Mouse (Mus musculus): ENCODE data around the gene Ankrd17. TPM values are rescaled to one million over a fixed set of nuclear protein-coding genes. Genes with fewer than 3 reads are reported as not detected.

Ankrd17 gene
- polyA plus RNA-seq, 1 experiment from 2014 or later = 27.7 TPM

GRCm38 (mm10) chr5:90339953-90340343, 26.4 kb downstream of the Ankrd17 start:
- H3K4me3 ChIP-seq (ENCODE audit: low read depth, low read length) = no peak overlapping the region
- no peak overlapping the region for H3K9ac ChIP-seq (ENCODE audit: low read length)

DNA sequence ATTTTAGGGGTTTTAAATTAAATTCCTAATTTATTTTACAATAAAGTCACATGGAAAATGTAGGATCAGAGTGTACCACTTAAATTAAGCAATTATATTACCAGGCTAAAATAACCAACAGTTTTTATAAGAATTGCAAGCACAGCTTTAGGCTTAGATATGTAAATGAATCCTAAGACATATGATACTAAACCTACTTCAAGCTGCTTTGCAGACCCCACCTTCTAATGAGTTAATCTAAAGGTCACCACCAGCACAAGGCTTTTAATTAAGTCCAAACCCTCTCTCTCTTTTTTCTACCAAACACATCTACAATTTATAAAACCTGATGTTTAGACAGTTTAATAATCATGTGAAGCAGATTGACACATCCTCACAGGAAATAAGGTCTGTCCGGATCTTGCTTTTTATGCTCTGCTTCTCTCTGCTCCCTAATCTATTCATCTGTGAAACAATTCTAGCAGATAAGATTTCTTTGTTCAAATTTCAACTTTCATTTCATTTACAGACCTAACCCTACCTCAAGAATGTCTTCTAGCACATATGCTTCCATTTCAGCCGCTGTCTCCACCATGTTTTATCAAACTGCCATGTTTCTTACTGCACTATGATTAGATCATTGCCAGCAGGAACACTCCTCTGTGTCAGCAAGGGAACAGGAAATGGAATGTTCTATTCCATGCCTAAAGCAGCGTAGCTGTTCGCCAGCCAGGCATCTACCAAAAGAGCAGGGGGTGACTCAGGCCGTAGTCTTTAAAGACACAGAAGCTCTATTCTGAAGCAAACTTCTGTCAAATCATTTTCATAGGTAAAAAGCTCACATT, 27.0 kb downstream of the Ankrd17 start:
- peak overlapping the region; percentile 44 for H3K27ac ChIP-seq (ENCODE audit: low read depth, low read length)
- H3K9ac ChIP-seq (ENCODE audit: low read length) = peak overlapping the region; percentile 20; the same call in 1 of the 2 replicates
- H3K27me3 ChIP-seq (ENCODE audit: control insufficient read depth, insufficient read depth, low read length) = no peaks in the 10 kb centered on the region
- no peaks in the 10 kb centered on the region for H3K36me3 ChIP-seq (ENCODE audit: control insufficient read depth, insufficient read depth, low read length)
- H3K9me3 ChIP-seq (ENCODE audit: control insufficient read depth, low read length) = no peaks in the 10 kb centered on the region
- H3K4me3 ChIP-seq (ENCODE audit: low read depth, low read length) = peak overlapping the region; percentile 20
- DNase-seq (ENCODE audit: low spot score, missing footprints) (peak; percentile 90), ATAC-seq (ENCODE audit: low FRiP score) (peak; percentile 86)
- H3K4me1 ChIP-seq (ENCODE audit: control insufficient read depth, insufficient read depth, low read length) = peaks cover 19% of the 10 kb centered on the region
- H3K4me2 ChIP-seq = peak overlapping the region; percentile 40
- WGBS = 24% methylated on average over 5 of the region's 5 CpGs

More at GRCm38 (mm10) chr5:90339953-90340343, 26.4 kb downstream of the Ankrd17 start:
- Histone ChIP-seq H3K4me2 (peak overlapping the region; percentile 40; the same call in 1 of the 2 replicates), H3K27me3 (ENCODE audit: control insufficient read depth, insufficient read depth, low read length) (no peaks in the 10 kb centered on the region), H3K36me3 (ENCODE audit: control insufficient read depth, insufficient read depth, low read length) (no peaks in the 10 kb centered on the region), H3K27ac (ENCODE audit: low read depth, low read length) (no peak overlapping the region), H3K9me3 (ENCODE audit: control insufficient read depth, low read length) (no peaks in the 10 kb centered on the region), H3K4me1 (ENCODE audit: control insufficient read depth, insufficient read depth, low read length) (peaks cover 19% of the 10 kb centered on the region)
- DNase-seq (ENCODE audit: low spot score, missing footprints) = no peak
- 98% methylated on average over 1 of the region's 1 CpGs for WGBS
- ATAC-seq (ENCODE audit: low FRiP score) = no peak

DNA sequence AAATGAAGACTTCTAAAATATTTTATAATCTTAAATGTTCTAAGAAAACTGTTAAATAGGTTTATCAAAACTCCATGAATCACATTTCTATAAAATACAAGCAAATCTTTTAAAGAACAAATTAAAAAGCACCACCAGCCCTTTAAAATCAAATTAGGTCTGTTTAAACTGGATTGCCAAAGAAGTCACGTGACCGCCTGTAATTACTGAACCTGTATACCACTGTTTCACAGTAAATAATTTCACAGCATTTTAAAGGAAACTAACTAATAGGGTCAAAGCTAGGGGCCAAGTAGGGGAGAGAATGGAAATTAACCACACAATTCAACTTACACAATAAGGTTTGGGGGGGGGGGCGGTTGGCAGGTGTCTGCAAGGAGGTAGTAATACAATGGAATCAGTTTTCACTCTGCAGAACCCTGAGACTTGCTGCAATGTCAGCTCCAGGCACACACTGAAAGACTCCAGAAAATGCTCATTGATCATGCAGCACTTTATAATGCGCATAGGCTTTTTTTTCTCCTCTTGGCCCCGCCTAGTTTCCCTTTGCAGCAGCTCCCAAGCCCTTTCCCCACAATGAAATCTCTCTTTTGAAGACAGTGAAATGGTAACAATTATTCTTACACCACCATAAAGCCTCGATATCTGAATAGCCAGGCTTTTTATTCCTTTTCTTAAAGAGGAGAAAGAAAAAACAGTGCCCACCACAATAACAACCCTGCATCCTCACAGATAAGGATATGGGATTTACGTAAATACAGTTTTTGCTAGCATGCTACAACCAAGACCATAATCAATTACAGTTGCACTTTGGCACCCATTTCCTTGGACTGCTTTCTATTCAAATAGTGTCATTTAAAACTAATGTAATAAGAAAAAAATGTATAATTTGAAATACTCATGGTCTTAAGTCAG, 27.9 kb downstream of the Ankrd17 start:
- 43% methylated on average over 7 of the region's 7 CpGs for WGBS
- Histone ChIP-seq H3K27me3 (ENCODE audit: control insufficient read depth, insufficient read depth, low read length) (no peaks in the 10 kb centered on the region), H3K9me3 (ENCODE audit: control insufficient read depth, low read length) (no peaks in the 10 kb centered on the region), H3K36me3 (ENCODE audit: control insufficient read depth, insufficient read depth, low read length) (no peaks in the 10 kb centered on the region), H3K9ac (ENCODE audit: low read length) (no peak overlapping the region), H3K4me2 (peak overlapping the region; percentile 30; the same call in 1 of the 2 replicates), H3K27ac (ENCODE audit: low read depth, low read length) (no peak overlapping the region; the same call in 1 of the 2 replicates), H3K4me1 (ENCODE audit: control insufficient read depth, insufficient read depth, low read length) (peaks cover 19% of the 10 kb centered on the region), H3K4me3 (ENCODE audit: low read depth, low read length) (no peak overlapping the region)
- DNase-seq (ENCODE audit: low spot score, missing footprints) (peak; percentile 87), ATAC-seq (ENCODE audit: low FRiP score) (peak; percentile 81)

DNA sequence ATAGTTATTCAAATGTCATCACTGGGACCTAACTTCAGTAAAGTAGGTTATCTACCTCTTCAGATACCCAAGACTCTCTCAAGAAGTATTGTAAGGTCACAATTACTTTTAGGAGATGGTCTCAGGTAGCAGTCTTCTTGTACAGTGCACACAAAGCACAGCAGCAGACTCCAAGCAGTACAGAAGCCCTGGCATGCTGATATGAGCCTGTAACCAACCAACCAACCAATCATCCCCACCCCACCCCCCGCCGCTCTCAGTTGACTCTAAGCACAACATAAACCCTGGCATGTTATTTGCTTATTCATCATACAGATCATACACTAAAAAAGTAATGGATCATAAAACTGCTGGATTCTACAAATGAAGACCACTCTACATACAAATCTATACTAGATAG, 33.9 kb downstream of the Ankrd17 start:
- H3K4me1 ChIP-seq (ENCODE audit: control insufficient read depth, insufficient read depth, low read length) = no peaks in the 10 kb centered on the region
- no peak overlapping the region for H3K4me2 ChIP-seq
- H3K36me3 ChIP-seq (ENCODE audit: control insufficient read depth, insufficient read depth, low read length) = no peaks in the 10 kb centered on the region
- H3K9me3 ChIP-seq (ENCODE audit: control insufficient read depth, low read length) = no peaks in the 10 kb centered on the region
- H3K27me3 ChIP-seq (ENCODE audit: control insufficient read depth, insufficient read depth, low read length) = no peaks in the 10 kb centered on the region
- ATAC-seq (ENCODE audit: low FRiP score) (no peak), DNase-seq (ENCODE audit: low spot score, missing footprints) (no peak)
- no peak overlapping the region for H3K27ac ChIP-seq (ENCODE audit: low read depth, low read length)
- H3K9ac ChIP-seq (ENCODE audit: low read length) = no peak overlapping the region
- 100% methylated on average over 2 of the region's 2 CpGs for WGBS
- no peak overlapping the region for H3K4me3 ChIP-seq (ENCODE audit: low read depth, low read length)

DNA sequence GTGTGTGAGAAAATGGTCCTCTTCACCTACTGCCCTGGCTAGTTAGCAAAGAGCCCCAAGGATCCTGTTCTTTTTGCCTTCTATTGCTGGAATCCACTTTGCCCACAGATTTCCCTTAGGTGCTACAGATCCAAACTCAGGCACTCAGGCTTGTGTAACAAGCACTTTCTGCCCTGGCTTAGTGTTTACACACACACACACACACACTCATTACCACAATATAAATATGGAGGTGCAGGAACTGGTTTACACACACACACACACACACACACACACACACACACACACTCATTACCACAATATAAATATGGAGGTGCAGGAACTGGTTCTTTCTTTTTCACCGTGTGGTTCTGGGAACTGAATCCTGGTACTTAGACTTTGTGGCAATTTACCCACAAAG, 35.3 kb downstream of the Ankrd17 start:
- no peak overlapping the region for H3K4me2 ChIP-seq
- H3K4me3 ChIP-seq (ENCODE audit: low read depth, low read length) = no peak overlapping the region
- no peak for DNase-seq (ENCODE audit: low spot score, missing footprints)
- H3K4me1 ChIP-seq (ENCODE audit: control insufficient read depth, insufficient read depth, low read length) = no peaks in the 10 kb centered on the region
- H3K27me3 ChIP-seq (ENCODE audit: control insufficient read depth, insufficient read depth, low read length) = no peaks in the 10 kb centered on the region
- H3K27ac ChIP-seq (ENCODE audit: low read depth, low read length) = no peak overlapping the region
- no peak for ATAC-seq (ENCODE audit: low FRiP score)
- 93% methylated on average over 1 of the region's 1 CpGs for WGBS
- H3K36me3 ChIP-seq (ENCODE audit: control insufficient read depth, insufficient read depth, low read length) = no peaks in the 10 kb centered on the region
- H3K9ac ChIP-seq (ENCODE audit: low read length) = no peak overlapping the region
- no peaks in the 10 kb centered on the region for H3K9me3 ChIP-seq (ENCODE audit: control insufficient read depth, low read length)

- H3K4me1 ChIP-seq (ENCODE audit: control insufficient read depth, insufficient read depth, low read length) = peaks cover 2% of the 10 kb centered on the region; the same call in 1 of the 2 replicates
- H3K27ac ChIP-seq (ENCODE audit: low read depth, low read length) = no peak overlapping the region
- H3K4me2 ChIP-seq = no peak overlapping the region
- 93% methylated on average over 11 of the region's 11 CpGs for WGBS
- DNase-seq (ENCODE audit: low spot score, missing footprints) (no peak), ATAC-seq (ENCODE audit: low FRiP score) (no peak)
- peaks cover 8% of the 10 kb centered on the region; the same call in 1 of the 2 replicates for H3K36me3 ChIP-seq (ENCODE audit: control insufficient read depth, insufficient read depth, low read length)
- H3K27me3 ChIP-seq (ENCODE audit: control insufficient read depth, insufficient read depth, low read length) = no peaks in the 10 kb centered on the region
- H3K4me3 ChIP-seq (ENCODE audit: low read depth, low read length) = no peak overlapping the region
- H3K9ac ChIP-seq (ENCODE audit: low read length) = no peak overlapping the region
- no peaks in the 10 kb centered on the region for H3K9me3 ChIP-seq (ENCODE audit: control insufficient read depth, low read length)
These were observed 68.0 kb downstream of the Ankrd17 start for GRCm38 (mm10) chr5:90298396-90298795.

DNA sequence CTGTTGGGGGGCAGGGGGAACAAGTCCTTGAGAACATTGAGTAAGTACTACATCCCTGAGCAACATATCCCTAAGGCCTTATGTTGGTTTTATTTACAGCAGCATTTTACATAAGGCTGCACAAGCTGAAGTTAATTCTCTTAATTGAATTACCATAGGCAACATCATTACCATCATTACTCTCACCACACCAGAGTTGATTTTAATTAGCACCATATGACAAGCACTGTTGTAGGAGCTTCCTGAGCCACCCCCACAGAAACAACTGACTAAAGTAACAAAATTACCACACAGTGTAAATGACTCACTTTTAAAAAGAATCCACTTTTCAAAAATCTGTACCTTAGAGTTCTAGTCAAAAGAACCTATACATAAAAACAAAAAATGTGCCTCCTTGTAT, 76.5 kb downstream of the Ankrd17 start:
- Histone ChIP-seq H3K9me3 (ENCODE audit: control insufficient read depth, low read length) (no peaks in the 10 kb centered on the region), H3K4me2 (no peak overlapping the region), H3K4me1 (ENCODE audit: control insufficient read depth, insufficient read depth, low read length) (no peaks in the 10 kb centered on the region), H3K36me3 (ENCODE audit: control insufficient read depth, insufficient read depth, low read length) (peaks cover 17% of the 10 kb centered on the region), H3K27me3 (ENCODE audit: control insufficient read depth, insufficient read depth, low read length) (no peaks in the 10 kb centered on the region), H3K27ac (ENCODE audit: low read depth, low read length) (no peak overlapping the region), H3K4me3 (ENCODE audit: low read depth, low read length) (no peak overlapping the region), H3K9ac (ENCODE audit: low read length) (no peak overlapping the region)
- DNase-seq (ENCODE audit: low spot score, missing footprints) (no peak), ATAC-seq (ENCODE audit: low FRiP score) (no peak)

GRCm38 (mm10) chr5:90286559-90286958, 79.8 kb downstream of the Ankrd17 start:
- Histone ChIP-seq H3K4me3 (ENCODE audit: low read depth, low read length) (no peak overlapping the region), H3K4me1 (ENCODE audit: control insufficient read depth, insufficient read depth, low read length) (no peaks in the 10 kb centered on the region), H3K27ac (ENCODE audit: low read depth, low read length) (no peak overlapping the region), H3K9me3 (ENCODE audit: control insufficient read depth, low read length) (no peaks in the 10 kb centered on the region), H3K9ac (ENCODE audit: low read length) (no peak overlapping the region), H3K27me3 (ENCODE audit: control insufficient read depth, insufficient read depth, low read length) (no peaks in the 10 kb centered on the region), H3K36me3 (ENCODE audit: control insufficient read depth, insufficient read depth, low read length) (peaks cover 16% of the 10 kb centered on the region), H3K4me2 (no peak overlapping the region)
- ATAC-seq (ENCODE audit: low FRiP score) = no peak
- no peak for DNase-seq (ENCODE audit: low spot score, missing footprints)
- 79% methylated on average over 2 of the region's 2 CpGs for WGBS

DNA sequence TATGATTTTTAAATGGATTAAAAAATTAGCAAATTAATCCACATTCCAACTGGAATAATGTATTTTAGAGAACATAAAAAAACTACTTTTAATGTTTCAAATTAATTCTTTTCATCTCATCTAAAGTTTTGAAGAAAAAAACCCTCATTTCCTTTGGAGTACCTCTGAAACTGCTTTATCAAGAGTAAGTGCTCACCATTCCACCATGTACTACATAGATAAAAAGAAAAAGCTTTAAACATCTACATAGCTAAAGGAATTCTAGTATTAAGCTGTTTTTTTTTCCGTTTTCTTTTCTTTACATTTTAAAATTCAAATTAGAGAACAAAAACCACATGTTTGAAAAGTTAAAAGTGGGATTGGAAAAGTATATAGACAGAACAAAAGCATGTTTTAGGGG, 86.3 kb downstream of the Ankrd17 start:
- H3K36me3 ChIP-seq (ENCODE audit: control insufficient read depth, insufficient read depth, low read length) = peaks cover 5% of the 10 kb centered on the region; the same call in 1 of the 2 replicates

More for the DNA sequence above, 86.3 kb downstream of the Ankrd17 start:
- DNase-seq (ENCODE audit: low spot score, missing footprints) (no peak), ATAC-seq (ENCODE audit: low FRiP score) (no peak)
- Histone ChIP-seq H3K4me2 (no peak overlapping the region), H3K27ac (ENCODE audit: low read depth, low read length) (no peak overlapping the region), H3K9me3 (ENCODE audit: control insufficient read depth, low read length) (no peaks in the 10 kb centered on the region), H3K4me1 (ENCODE audit: control insufficient read depth, insufficient read depth, low read length) (no peaks in the 10 kb centered on the region), H3K27me3 (ENCODE audit: control insufficient read depth, insufficient read depth, low read length) (no peaks in the 10 kb centered on the region), H3K9ac (ENCODE audit: low read length) (no peak overlapping the region), H3K4me3 (ENCODE audit: low read depth, low read length) (no peak overlapping the region)
- 91% methylated on average over 1 of the region's 1 CpGs for WGBS
